ENCODE assay signal across 11 mouse cellular contexts in genomic region chr14:98810259-98811042, GRCm38 (mm10).
DNase-seq lines count a peak whose midpoint lies in the region.
"Had no signal": no experiment of that assay in that cellular context is flagged by ENCODE, and none has a peak within 500 bp of the region (broad histone marks: within the 10 kb centered on the region; RNA-seq: fewer than 3 reads in every experiment).

No protein-coding gene starts in this region.

- DNase-seq in cerebellum, postnatal 14 days = peak; percentile 74 to 75
- DNase-seq in cerebellum, postnatal 36 days = no peak
- peak; percentile 16 for DNase-seq in left cerebral cortex, adult 11 months (ENCODE audit: low spot score)
- DNase-seq in left cerebral cortex, postnatal 36 days (ENCODE audit: low spot score in 2 of 2) = no peak
- DNase-seq in brain, embryonic 18.5 days (ENCODE audit: low read depth, low spot score) = peak; percentile 63
- peak; percentile 71 for DNase-seq in left cerebral cortex, postnatal 4 days
- no peak for DNase-seq in B cell, adult 2 months
- DNase-seq in embryo, embryonic 10 days (ENCODE audit: low spot score) = no peak
- DNase-seq: kidney, postnatal 10 days; liver; thymus, postnatal 14 days had no signal

- intact Hi-C loops in left cerebral cortex, postnatal 36 days (cut with DNase I) = no loop called here
- intact Hi-C loops in left cerebral cortex, postnatal 4 days (cut with DNase I) = no loop called here

Comparison
In these comparisons a context has a peak if more than half of its experiments do, and no peak if none do; other contexts are left out.
1. DNase-seq: peak in cerebellum, postnatal 14 days (2 of 2), left cerebral cortex, adult 11 months (single experiment), brain, embryonic 18.5 days (single experiment) and left cerebral cortex, postnatal 4 days (single experiment); none in cerebellum, postnatal 36 days (0 of 2), left cerebral cortex, postnatal 36 days (0 of 2), B cell, adult 2 months (0 of 2) and embryo, embryonic 10 days (single experiment).